Mouse (Mus musculus) gonadal fat pad, adult 2 months (tissue): ENCODE data around the gene Amigo3. TPM values are rescaled to one million over a fixed set of nuclear protein-coding genes. Genes with fewer than 3 reads are reported as not detected.

Source experiments
- DNase-seq: peaks from one replicate; pipeline ENCODE4 v3.0.0-alpha.2; 2012; ENCODE audit warnings: low read depth
- polyA plus RNA-seq: library from polyadenylated mRNA; depleted of rRNA; stranded (reverse); fragments of >200 nt; gene quantifications from 2 replicates; pipeline ENCODE4 v1.2.3, GENCODE M21; 2012

Gene Amigo3
- polyA plus RNA-seq, 1 experiment = 9.8 TPM

DNA sequence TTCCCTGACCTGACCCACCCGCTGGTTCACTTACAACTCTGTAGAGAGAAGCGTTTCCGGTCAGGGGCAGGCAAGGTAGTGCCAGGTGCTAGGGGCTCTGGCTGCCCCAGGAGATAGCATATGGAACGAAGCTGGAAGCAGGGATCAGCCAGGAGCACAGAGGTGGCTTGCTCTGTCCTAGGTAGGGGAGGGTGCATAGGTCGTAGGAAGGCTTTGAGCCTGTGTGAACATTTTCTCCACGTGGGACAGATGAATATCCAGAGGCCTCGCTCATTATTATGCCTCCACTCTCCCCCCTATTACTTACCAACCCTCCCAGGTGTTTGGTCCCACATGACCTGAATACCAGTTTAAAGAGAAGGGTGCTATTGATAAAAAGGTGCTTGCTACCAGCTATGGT is 548 bp upstream of the Amigo3 start:
- no peak for DNase-seq

DNA sequence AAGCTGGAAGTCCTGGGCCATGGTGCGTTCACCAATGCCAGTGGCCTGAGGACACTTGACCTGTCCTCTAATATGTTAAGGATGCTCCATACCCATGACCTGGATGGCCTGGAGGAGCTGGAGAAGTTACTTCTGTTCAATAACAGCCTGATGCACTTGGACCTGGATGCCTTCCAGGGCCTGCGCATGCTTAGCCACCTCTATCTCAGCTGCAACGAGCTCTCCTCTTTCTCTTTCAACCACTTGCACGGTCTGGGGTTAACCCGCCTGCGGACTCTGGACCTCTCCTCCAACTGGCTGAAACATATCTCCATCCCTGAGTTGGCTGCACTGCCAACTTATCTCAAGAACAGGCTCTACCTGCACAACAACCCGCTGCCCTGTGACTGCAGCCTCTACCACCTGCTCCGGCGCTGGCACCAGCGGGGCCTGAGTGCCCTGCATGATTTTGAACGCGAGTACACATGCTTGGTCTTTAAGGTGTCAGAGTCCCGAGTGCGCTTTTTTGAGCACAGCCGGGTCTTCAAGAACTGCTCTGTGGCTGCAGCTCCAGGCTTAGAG is 786 bp downstream of the Amigo3 start:
- DNase-seq = no peak

DNA sequence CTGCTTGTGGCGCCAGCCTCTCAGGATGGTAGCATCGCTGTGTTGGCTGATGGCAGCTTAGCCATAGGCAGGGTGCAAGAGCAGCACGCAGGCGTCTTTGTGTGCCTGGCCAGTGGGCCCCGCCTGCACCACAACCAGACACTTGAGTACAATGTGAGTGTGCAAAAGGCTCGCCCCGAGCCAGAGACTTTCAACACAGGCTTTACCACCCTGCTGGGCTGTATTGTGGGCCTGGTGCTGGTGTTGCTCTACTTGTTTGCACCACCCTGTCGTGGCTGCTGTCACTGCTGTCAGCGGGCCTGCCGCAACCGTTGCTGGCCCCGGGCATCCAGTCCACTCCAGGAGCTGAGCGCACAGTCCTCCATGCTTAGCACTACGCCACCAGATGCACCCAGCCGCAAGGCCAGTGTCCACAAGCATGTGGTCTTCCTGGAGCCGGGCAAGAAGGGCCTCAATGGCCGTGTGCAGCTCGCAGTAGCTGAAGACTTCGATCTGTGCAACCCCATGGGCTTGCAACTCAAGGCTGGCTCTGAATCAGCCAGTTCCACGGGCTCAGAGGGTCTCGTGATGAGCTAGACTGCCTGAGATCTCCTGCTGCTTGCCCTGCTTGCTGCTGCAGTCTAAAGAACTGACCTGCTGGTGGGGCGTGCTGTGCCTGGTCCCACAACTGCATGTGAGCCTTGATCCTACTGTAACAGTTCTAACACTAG is 1.5 kb downstream of the Amigo3 start:
- DNase-seq = no peak

DNA sequence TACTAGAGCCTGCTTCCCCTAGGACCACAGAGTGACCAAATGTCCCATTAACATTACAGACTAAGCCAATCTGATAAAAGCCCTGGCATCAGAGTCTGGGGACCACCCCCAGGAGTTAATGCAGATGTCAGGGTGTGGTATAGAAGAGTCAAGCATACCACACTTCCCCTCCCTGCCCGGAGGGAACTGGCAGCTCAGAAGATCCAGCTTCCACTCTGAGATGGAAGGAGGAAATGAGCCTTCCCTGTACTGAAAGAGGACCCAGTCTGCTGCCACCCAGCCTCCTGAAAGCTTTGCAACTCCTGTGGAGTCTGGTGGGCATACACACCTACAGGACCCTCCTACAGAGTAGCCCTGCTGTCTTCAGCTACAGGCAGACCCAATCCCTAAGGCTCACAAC is 2.1 kb downstream of the Amigo3 start:
- no peak for DNase-seq

DNA sequence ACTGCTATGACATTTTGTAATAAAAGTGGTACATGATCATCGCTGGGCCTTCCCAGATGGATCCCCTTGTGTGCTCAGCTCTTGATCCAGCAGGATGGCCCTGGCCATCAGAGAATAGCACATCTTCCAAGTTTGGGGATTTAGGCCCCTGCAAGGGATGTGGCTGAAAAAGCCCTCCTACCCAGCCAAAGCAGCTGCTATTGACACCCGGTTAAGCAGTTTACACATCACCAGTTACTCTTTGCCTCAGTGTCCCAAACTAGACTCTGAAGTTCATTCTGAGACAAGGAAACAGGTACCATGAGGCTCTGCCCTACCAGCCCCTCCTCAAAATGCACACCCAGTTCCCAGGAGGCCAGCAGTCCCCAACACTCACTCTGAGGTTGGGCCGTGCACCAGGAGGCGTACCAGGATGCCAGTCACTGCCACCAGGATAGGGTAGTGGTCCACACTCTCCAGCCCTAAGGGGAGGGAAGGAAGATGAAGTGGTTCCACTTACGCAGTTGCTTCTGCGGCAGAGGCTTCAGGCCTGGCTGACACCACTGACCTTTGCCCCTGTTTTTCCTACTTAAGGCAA is 2.8 kb downstream of the Amigo3 start:
- DNase-seq = no peak

DNA sequence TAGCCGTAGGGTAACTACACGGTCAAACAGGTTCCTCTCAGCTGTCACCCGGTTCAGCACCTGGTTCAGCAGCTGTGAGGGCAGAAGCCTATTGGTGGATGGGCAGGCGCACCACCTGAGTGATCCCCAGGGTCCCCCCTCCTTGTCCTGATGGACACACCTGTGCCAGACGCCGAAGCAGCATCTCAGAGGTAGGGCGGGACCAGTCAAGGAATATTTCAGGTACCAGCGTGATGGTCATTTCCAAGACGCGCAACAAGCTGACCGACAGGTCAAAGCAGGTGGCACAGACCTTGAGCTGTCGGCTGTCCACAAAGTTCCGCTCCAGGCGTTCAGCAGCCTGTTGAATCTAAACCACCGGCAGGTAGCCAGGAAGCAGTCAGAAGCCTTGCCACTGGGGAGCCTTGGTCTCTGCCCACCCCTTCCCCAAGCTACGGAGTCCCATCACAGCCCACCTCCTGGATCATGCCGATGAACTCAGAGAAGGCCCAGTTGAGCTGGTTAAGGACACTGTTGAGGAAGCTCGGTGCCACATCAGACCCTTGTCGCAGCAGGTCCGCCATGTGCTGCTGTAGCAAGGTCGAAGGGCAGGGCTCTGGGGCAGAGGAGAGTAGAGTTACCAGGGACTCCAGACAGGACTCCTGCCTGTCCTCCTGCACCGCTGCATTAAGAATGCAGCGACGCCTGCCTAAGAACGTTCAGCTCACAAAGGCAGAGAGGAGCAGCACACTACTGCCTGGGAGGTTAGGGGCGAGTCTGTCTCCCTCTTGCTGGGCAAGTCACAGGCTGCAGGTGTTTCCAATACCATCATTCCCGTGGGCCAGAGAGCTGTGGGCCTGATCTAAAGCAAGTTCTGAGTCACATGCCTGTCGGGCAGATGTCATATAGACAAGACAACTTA is 3.7 kb downstream of the Amigo3 start:
- no peak for DNase-seq

DNA sequence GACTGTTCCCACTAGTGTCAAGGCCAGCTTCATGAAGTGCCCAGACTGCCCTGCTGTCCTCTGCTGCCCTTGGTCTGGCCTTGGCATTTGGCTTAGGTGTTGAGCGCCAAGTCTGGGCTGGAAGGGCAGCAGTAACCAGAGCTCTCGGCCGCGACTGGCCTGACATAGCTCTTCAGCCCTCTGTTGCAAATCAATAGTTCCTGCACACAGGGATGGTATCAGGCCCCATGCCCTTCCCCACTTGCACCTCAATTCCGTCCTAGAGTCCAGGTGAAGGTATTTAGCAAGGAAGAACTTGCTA is 4.3 kb downstream of the Amigo3 start:
- no peak for DNase-seq

DNA sequence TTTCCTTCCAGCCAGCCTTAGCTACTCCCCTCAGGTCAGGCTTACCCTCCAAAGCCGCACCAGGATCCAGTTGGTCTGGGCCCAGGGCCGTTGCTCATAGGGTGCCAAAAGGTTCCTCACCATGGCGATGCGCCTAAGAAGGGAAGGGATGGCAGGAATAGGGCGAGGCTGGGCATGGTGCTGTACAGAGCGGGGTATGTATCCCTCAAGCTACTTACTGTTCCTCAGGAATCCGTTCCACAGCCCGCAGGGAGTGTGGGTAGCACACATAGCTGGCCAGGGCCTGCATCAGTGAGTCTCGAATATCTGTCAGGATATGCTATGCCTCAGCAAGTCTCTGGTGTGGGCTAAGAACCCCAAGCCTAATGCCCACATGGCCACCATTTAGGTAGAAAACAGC is 5.3 kb downstream of the Amigo3 start:
- DNase-seq = no peak

DNA sequence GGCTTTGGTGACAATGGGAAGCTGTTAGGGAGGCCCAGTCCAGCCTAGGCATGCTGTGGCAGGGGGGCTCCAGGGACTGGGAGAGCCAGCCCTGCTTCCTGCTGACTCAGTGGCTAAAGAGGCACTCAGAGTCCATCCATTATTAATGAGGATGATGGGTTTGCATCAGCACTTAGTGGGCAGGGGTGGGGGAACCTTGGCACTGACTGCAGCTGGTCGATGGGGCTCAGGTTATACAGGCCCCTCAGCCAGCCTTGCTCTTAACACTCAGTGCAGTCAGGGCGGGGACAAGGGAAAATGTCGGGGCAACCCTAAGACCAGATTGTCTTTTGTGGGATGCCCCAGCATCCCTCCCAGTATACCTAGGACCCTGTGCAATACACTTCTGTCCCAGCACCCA is 9.2 kb downstream of the Amigo3 start:
- DNase-seq = no peak

DNA sequence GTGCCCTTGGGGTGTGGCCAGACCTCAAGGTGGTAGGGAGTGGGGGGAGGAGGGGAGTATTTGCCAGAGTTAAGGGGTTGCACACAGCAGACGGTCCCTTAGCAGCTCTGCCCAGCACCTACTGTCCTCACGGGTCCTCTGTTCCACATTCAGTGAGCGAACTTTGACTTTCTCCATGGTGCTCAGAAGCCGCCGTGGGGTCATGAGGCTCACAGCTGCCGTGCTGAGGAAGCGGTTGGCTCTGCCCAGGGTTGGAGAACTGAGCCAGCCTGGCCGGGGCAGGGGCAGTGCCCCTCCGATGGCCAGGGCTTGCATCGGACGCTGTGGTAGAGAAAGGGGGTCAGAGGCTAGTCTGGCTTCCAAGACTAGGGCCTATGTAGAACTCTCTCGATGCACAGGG is 10.4 kb downstream of the Amigo3 start:
- DNase-seq = no peak

DNA sequence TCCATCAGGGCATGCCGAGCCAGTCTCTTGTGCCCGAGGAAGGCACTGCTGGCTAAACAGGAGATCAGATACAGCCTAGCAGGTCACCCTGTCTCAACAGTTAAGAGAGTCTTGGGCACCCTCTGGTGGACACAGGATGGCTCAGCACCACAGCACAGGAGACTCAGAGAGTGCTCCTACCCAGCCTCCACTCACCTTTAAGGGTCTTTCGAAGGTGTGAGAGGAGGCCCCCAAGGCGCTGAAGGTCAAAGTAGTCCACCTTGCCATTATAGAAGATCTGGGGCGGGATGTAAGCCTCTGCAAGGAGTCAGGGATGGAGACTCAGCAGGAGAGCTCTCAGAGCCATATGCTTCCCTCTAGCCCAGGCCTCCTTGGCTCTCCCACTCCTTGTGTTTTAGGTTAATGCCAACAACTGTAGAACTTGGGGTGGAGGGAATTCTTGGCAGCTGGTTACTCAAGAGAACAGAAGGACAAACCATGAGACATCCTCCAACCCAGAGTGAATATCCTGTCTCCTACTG is 12.6 kb downstream of the Amigo3 start:
- no peak for DNase-seq

DNA sequence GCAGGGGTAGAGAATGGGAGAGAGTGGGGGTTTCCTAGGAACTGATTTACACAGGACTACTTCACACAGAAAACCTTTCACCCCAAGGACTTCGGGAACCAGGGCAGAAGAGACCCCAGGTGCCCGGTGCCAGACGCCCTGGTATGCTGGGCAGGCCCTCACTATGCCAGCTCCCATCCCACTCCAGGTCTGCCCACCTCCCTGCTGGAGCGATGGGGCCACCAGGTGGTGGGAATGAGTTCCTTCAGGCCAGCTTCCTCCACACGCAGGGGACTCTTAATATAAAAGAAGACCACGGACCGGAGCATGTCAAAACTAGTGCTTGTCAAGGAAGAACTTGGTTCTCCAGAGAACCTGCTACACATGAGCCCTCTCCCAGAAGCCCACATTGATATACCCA is 14.2 kb downstream of the Amigo3 start:
- no peak for DNase-seq

DNA sequence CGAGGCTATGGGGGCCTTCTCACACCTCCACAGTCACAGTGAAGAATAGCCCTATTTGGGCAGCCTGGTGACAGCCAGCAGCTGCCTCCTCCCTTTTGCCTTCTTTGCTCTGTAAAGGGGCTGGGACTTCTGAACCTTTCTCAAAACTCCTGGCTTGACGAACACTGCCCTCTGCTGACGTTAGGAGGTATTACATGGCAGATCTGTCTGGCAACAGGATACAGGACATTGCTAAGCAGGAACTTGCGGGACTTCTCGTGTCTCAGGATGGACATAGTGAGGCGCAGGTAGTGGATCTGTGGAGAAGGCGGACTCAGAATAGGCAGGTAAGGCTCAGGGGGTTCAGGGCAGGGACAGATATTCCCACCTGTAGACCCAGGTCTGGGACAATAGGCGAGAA is 14.9 kb downstream of the Amigo3 start:
- DNase-seq = no peak

DNA sequence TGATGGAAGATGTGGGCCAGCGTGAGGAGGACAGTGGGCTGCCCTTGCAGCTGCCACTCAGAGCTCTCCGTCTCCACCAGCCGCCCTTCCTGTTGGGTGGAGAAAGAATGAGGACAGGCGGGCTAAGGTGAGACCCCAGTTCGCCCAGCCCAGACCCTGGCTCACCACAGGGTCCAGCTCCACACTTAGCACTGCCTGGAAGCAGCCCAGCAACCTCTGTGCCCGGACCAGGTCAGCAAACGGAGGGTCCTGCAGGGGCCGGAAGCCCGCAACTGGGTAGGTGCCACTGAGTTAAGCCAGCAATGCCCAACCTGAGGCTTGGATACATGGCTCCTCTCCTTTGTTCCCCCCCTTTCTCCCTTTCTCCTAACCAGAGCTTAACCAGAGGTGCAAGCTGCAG is 16.0 kb downstream of the Amigo3 start:
- no peak for DNase-seq

DNA sequence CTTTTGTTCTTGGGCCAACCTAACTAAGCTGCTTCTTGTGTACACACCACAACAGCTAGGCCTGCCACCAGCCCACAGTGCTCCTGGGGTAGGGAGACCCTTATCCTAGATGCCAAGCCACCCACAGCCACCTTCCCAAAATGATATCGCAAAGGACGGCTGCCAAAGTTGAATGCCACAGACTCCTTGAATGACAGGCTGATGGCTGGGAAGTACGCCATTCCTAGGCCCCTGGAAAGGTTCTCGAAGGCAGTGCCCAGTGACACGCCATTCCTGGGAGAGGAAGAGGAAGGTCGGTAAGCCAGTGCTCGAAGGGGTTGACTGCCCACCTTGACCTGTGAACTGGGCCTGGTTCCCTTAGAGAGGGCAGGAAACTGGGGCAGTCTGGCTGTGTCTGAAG is 16.6 kb downstream of the Amigo3 start:
- no peak for DNase-seq

DNA sequence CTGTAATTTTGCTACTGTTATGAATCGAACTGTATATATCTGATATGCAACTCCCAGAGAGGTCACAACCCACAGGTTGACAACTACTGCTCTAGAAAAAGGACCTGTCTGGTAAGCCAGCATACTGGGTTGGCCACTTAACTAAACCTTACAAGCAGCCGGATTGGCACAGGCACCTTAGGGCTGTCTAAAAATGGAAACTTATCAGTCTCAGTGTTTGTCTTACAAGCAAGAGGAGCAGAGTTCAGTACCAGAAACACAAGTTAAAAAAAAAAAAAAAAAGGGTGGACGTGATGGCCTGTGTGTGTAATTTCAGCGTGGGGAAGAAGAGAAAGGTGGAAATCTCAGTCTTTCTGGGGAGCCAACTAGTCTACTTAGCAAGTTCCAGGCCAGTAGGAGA is 18.8 kb downstream of the Amigo3 start:
- no peak for DNase-seq

DNA sequence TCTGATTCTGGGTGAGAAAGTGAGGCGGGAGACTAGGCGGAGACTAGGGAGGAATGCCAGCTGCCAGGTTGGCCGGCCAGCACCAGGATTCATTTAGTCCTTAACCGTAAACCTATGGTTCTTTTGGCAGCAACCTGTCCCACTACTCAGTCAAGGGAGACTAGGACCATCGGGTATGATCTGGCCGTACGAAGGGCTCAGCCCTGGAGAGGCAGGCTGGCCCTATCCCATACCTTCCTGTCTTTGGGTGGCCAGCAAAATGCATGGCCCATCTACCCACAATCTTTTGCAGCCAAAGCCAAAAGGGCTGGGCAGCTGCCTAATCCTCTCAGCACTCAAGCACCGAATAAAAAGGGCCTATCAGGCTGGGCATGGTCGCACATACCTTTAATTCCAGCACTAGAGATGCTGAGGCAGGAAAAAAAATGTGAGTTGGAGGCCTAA is 19.5 kb downstream of the Amigo3 start:
- DNase-seq = no peak

DNA sequence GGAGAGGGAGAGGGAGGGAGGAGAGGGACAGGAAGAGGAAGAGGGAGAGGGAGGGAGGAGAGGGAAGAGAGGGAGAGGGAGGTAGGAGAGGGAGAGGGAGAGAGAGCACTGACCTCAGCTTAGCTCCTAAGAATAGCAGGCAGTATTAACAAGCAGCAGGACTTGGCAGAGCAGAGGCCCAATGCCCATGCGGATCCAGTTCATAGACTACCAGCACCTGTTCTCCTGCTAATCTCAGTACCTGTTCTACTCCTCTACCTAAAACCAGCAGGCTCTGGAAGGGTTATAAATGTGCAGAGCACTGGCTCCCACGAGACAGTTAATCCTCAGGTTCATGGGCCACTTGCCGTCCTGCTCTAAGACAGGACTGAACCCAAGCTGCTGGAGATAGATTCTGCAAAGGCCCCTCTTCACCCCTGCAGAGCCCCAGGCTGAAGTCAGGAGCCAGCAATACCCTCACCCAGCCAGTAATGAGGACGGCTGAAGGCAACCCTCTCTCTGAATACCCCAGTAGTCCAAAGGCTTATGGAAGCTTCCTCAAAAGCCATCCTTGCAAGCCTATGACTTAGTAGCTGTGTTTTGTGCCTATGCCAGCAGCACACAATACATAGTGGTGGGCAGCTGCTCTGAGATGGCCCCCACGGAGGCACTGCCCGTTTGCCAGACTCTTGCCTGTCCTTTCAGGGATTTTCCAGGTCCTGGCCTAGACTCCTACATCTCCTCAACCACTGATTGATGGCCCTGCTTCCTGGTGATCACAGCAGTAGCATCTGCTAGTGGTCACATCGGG is 20.4 kb downstream of the Amigo3 start:
- DNase-seq = no peak

DNA sequence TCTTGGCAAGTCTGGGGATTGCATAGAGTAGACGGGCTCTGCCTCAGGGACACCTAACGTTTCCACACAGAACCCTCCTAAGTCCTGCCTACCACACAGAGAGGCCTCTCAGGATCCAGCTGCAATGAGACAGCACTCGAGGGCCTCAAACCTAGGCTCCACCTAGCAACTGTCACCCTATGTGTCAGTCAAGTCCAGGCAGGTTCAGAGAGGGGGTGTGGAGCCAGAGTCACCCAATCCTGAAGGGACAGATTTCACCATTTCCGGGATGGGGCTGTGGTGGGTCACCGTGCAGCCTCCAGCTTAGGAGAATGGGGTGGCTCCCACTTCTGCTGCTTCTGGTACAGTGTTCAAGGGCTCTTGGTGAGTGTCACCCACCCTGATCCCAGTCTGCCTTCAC is 27.2 kb downstream of the Amigo3 start, which contains the start of gene Mst1:
Mst1 (plus strand) TSS at position 269 of the 400 bp plus-strand sequence.
- DNase-seq = peak; percentile 75

DNA sequence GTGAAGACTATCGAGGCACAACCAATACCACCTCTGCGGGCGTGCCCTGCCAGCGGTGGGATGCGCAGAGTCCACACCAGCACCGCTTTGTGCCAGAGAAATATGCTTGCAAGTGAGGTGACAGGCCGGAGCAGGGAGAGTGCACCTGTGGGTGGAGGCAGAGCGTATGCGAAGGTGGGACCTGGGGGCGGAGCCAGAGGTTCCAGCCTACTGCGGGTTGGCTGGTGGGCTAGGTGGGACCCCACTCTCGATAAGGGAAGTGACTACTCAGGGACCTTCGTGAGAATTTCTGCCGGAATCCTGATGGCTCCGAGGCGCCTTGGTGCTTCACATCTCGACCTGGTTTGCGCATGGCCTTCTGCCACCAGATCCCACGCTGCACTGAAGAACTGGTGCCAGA is 29.6 kb downstream of the Amigo3 start:
- DNase-seq = no peak

DNA sequence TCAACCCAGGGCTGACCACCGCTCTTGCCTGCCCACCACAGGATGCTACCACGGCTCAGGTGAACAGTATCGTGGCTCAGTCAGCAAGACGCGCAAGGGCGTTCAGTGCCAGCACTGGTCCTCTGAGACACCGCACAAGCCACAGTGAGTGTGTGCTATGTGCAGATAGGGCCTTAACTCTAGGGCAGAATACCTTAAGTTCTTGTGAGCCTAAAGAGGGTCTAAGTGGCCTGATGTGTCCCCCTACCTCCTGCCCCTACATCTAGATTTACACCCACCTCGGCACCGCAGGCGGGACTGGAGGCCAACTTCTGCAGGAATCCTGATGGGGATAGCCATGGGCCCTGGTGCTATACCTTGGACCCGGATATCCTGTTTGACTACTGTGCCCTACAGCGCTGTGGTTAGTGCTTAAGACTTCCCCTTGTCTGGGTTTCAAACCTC is 30.1 kb downstream of the Amigo3 start, which contains the start of gene Rnf123:
Rnf123 (minus strand) TSS at position 359 of the 444 bp plus-strand sequence.
- DNase-seq = no peak
